Comparison of ENCODE assay signal across 8 mouse cellular contexts in the genomic region with DNA sequence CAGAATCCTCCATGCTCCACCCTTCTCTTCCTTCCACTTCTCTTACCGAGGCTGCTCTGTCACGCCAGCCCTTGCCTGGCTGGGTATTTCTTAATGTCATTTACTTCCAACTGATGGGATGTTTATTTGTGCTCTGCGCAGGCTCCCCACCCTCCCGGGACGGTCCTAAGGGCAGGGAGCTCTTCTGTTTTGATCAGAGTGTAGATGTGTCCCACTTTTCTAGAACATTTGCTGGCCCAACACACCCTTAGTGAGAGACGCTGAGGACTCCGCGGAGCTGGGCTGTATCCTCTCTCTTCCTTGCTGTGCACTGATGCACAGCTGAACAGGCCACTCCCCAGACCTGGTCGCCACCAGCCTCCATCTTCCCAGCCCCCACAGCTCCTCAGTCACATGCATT. TPM values are rescaled to one million over a fixed set of nuclear protein-coding genes. Genes with fewer than 3 reads are reported as not detected.
DNase-seq lines count a peak whose midpoint lies in the region; ATAC-seq and TF ChIP-seq lines count a peak whose summit lies in the region.

No protein-coding gene starts in this region.

- H3K9me3 ChIP-seq in heart, embryonic 12.5 days (replicated peaks) = no peaks in the 10 kb centered on the region
- H3K9me3 ChIP-seq in neural tube, embryonic 14.5 days (ENCODE audit: control insufficient read depth, low read length) = no peaks in the 10 kb centered on the region

- 0 out of 2 replicates have a peak overlapping the region, but pooled peaks have one; percentile 23 for H3K9ac ChIP-seq in heart, embryonic 12.5 days
- H3K9ac ChIP-seq in neural tube, embryonic 14.5 days (replicated peaks; ENCODE audit: low read depth, low read length) = no peak overlapping the region

- ATAC-seq in heart, embryonic 12.5 days (ENCODE audit: insufficient number of reproducible peaks, low FRiP score) = no peak
- no peak for ATAC-seq in neural tube, embryonic 14.5 days (ENCODE audit: low read depth)
- ATAC-seq in megakaryocyte progenitor cell, adult 5-6 weeks (replicated peaks; ENCODE audit: poor library complexity) = no peak

- peak overlapping the region; percentile 93 for H3K27ac ChIP-seq in layer of hippocampus, adult 2 months
- H3K27ac ChIP-seq in heart, embryonic 12.5 days (ENCODE audit: poor library complexity, severe bottlenecking) = 0 out of 2 replicates have a peak overlapping the region, but pooled peaks have one; percentile 34
- H3K27ac ChIP-seq in neural tube, embryonic 14.5 days (ENCODE audit: low read depth, low read length) = peak overlapping the region; percentile 55

- H3K4me2 ChIP-seq in heart, embryonic 12.5 days = 0 out of 2 replicates have a peak overlapping the region, but pooled peaks have one; percentile 3
- no peak overlapping the region for H3K4me2 ChIP-seq in neural tube, embryonic 14.5 days (ENCODE audit: low read depth, low read length)

- no peak for TF ChIP-seq CTCF in layer of hippocampus, adult 2 months (conservative IDR thresholded peaks at IDR 0.05)

- peak overlapping the region; percentile 22 for H3K4me3 ChIP-seq in layer of hippocampus, adult 2 months
- no peak overlapping the region for H3K4me3 ChIP-seq in heart, embryonic 12.5 days
- H3K4me3 ChIP-seq in neural tube, embryonic 14.5 days (ENCODE audit: low read depth, low read length) = no peak overlapping the region

- no peaks in the 10 kb centered on the region for H3K36me3 ChIP-seq in heart, embryonic 12.5 days
- H3K36me3 ChIP-seq in neural tube, embryonic 14.5 days (ENCODE audit: control insufficient read depth, insufficient read depth, low read length) = no peaks in the 10 kb centered on the region

- DNase-seq in layer of hippocampus, adult 2 months (ENCODE audit: low spot score in 2 of 2) = no peak
- DNase-seq in layer of hippocampus, adult 18-20 months (ENCODE audit: low spot score in 2 of 2) = no peak
- DNase-seq in lung, adult 18-20 months = peak; percentile 71 to 79
- DNase-seq in left cerebral cortex, adult 9 months (ENCODE audit: low spot score in 2 of 2) = no peak
- DNase-seq in cerebellum, postnatal 10 days = no peak

- no peaks in the 10 kb centered on the region for H3K27me3 ChIP-seq in heart, embryonic 12.5 days (replicated peaks)
- no peaks in the 10 kb centered on the region for H3K27me3 ChIP-seq in neural tube, embryonic 14.5 days (ENCODE audit: control insufficient read depth, insufficient read depth, low read length)

- 51% methylated on average over 9 of the region's 9 CpGs for WGBS in heart, embryonic 12.5 days
- WGBS in neural tube, embryonic 14.5 days = 49% methylated on average over 9 of the region's 9 CpGs

- peaks cover 63% of the 10 kb centered on the region for H3K4me1 ChIP-seq in heart, embryonic 12.5 days (replicated peaks)
- H3K4me1 ChIP-seq in neural tube, embryonic 14.5 days (ENCODE audit: control insufficient read depth, insufficient read depth, low read length) = peaks cover 85% of the 10 kb centered on the region

RNA-seq across cellular contexts. Expression of a gene that starts 15.3 kb away (rescaled TPM):
- 100 to 1,000 TPM; 226 to 243 TPM for total RNA-seq in layer of hippocampus, adult 2 months (2021)
- total RNA-seq in layer of hippocampus, adult 18-20 months (2021) = 100 to 1,000 TPM; 214 to 231 TPM
- 5.8 and 6.0 TPM in 2 replicates for polyA plus RNA-seq in heart, embryonic 12.5 days (2016; fragmentation: Nextera tagmentation; extraction: Ambion mirVana)
- polyA plus RNA-seq in neural tube, embryonic 14.5 days (2014; fragmentation: Nextera tagmentation; extraction: Ambion mirVana) = 32.5 and 34.5 TPM in 2 replicates
- total RNA-seq in megakaryocyte progenitor cell, adult 5-6 weeks (2015) = 0.10 and 0.30 TPM in 2 replicates
- total RNA-seq in megakaryocyte progenitor cell, adult 5-6 weeks (2017) = not detected in 2 replicates

Comparison
In these comparisons a context has a peak if more than half of its experiments do, and no peak if none do; other contexts are left out.
1. DNase-seq: peak in lung, adult 18-20 months (2 of 2); none in layer of hippocampus, adult 2 months (0 of 2), layer of hippocampus, adult 18-20 months (0 of 2), left cerebral cortex, adult 9 months (0 of 2) and cerebellum, postnatal 10 days (0 of 2).
2. H3K27ac ChIP-seq: peak in every context shown above with its lines; median percentile 93 in layer of hippocampus, adult 2 months; 55 in neural tube, embryonic 14.5 days; 34 in heart, embryonic 12.5 days.
3. RNA of a gene that starts 15.3 kb away (total RNA-seq): 226 to 243 TPM in layer of hippocampus, adult 2 months and 214 to 231 TPM in layer of hippocampus, adult 18-20 months; 0.10 to 0.30 TPM in megakaryocyte progenitor cell, adult 5-6 weeks; every median in the first group is over 100 times any median in the second.